In the genomic region with DNA sequence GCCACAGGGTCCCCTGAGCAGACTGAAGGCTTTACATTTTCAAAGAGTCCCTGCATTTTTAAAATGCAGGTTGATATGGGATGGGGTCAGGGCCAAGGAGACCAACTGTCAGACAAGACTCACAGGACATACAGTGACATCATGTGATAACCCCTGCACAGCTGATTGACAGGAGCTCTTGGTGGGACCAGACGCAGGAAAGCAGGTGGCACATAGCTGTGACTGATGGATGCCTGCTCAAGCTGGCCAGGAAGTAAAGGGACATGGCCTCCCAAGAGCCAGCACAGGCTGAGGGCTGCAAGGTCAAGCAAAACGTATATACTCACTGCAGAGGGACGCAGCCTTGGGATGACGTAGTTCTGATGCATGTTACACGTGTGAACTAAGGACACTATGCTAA, we compare ENCODE assay signal across 15 mouse cellular contexts. TPM values are rescaled to one million over a fixed set of nuclear protein-coding genes. Genes with fewer than 3 reads are reported as not detected.
"Had no signal": no experiment of that assay in that cellular context is flagged by ENCODE, and none has a peak within 500 bp of the region (broad histone marks: within the 10 kb centered on the region; RNA-seq: fewer than 3 reads in every experiment).

No protein-coding gene starts in this region.

- H3K4me1 ChIP-seq: stomach, embryonic 15.5 days had no signal

- H3K27ac ChIP-seq: neural tube, embryonic 15.5 days; stomach, embryonic 15.5 days; stomach, postnatal 0 days had no signal

- H3K9ac ChIP-seq: neural tube, embryonic 15.5 days; stomach, embryonic 15.5 days had no signal

- H3K4me2 ChIP-seq: neural tube, embryonic 15.5 days; stomach, embryonic 15.5 days had no signal

- H3K27me3 ChIP-seq: neural tube, embryonic 15.5 days; stomach, embryonic 15.5 days had no signal

- H3K4me3 ChIP-seq: neural tube, embryonic 15.5 days; stomach, embryonic 15.5 days had no signal

- H3K9me3 ChIP-seq: neural tube, embryonic 15.5 days; stomach, embryonic 15.5 days had no signal

- H3K36me3 ChIP-seq: neural tube, embryonic 15.5 days; stomach, embryonic 15.5 days had no signal

- DNase-seq: right cerebral cortex, adult 18-20 months; right cerebral cortex, postnatal 14 days; right cerebral cortex, postnatal 25 days; right cerebral cortex, postnatal 4 days; spleen, adult 18-20 months; thymus, adult 18-20 months; thymus, adult 2 months; thymus, postnatal 14 days; thymus, postnatal 25 days; thymus, postnatal 36 days; thymus, postnatal 4 days had no signal

RNA-seq across cellular contexts. Expression of a gene that starts 0.9 kb away (rescaled TPM):
- polyA plus RNA-seq: stomach, embryonic 16.5 days had no signal
